Mouse (Mus musculus): ENCODE results near the gene Grin3a. TPM values are rescaled to one million over a fixed set of nuclear protein-coding genes. Genes with fewer than 3 reads are reported as not detected.
"Not testable (repeated sequence)": the region's sequence is repeated elsewhere in the genome, so short reads cannot be mapped to it uniquely, and the experiment has no call there.

The Grin3a gene
- polyA plus RNA-seq, 1 experiment: 0.05 TPM

DNA sequence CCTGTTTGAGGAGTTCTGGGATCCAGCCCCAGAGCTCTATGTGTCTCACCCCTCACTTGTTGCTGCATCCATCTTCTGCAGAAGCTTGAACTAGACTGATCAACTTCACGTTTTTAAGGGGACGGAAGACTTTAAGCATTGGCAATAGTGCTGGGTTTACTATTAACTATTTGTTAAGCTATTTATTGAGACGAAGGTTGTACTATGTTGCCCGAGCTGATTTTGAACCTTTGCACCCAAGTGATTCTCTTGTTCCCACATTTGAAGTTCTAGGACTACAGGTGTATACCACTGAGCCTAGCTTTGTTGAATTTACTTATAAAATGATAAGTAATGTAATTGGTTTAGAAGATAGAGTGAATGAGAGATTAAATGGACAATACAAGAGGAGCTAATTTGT is 221.6 kb downstream of the Grin3a start:
- Histone ChIP-seq H3K4me3 (ENCODE audit: control insufficient read depth, low read depth, low read length) (no peak overlapping the region), H3K4me1 (ENCODE audit: control insufficient read depth, insufficient read depth, low read length) (no peaks in the 10 kb centered on the region), H3K27me3 (ENCODE audit: control insufficient read depth, insufficient read depth, low read length) (no peaks in the 10 kb centered on the region), H3K36me3 (ENCODE audit: control insufficient read depth, insufficient read depth, low read length) (no peaks in the 10 kb centered on the region), H3K27ac (ENCODE audit: control insufficient read depth, insufficient read depth, low read depth, low read length) (no peak overlapping the region)
- TF ChIP-seq POLR2A (IDR thresholded peaks at IDR 0.05; ENCODE audit: control insufficient read depth, low read depth, low read length) (no peak), CTCF (IDR thresholded peaks at IDR 0.05; ENCODE audit: control insufficient read depth, insufficient read depth, insufficient replicate concordance, low read depth, low read length) (no peak)

DNA sequence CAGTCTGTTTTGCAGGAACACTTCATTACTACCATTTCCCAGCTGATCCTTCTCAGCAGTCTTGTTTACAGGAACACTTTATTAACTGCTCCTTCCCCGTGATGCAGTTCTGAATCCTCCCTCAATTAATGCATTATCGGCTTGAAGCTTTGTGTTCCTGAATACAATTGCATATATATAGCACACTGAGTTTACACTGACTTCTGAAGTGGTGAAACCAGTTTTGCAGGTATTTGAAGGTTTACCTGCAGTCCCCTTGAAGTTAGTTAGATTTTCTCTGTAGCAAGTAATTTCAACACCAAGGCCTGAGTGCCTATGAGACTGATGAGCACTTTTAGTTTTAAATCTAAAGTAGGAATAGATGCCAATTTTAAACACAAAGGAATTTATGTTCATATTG is 223.3 kb downstream of the Grin3a start:
- Histone ChIP-seq H3K4me1 (ENCODE audit: control insufficient read depth, insufficient read depth, low read length) (no peaks in the 10 kb centered on the region), H3K27me3 (ENCODE audit: control insufficient read depth, insufficient read depth, low read length) (no peaks in the 10 kb centered on the region), H3K36me3 (ENCODE audit: control insufficient read depth, insufficient read depth, low read length) (no peaks in the 10 kb centered on the region), H3K27ac (ENCODE audit: control insufficient read depth, insufficient read depth, low read depth, low read length) (no peak overlapping the region), H3K4me3 (ENCODE audit: control insufficient read depth, low read depth, low read length) (no peak overlapping the region)
- TF ChIP-seq CTCF (IDR thresholded peaks at IDR 0.05; ENCODE audit: control insufficient read depth, insufficient read depth, insufficient replicate concordance, low read depth, low read length): no peak
- no peak for TF ChIP-seq POLR2A (IDR thresholded peaks at IDR 0.05; ENCODE audit: control insufficient read depth, low read depth, low read length)

DNA sequence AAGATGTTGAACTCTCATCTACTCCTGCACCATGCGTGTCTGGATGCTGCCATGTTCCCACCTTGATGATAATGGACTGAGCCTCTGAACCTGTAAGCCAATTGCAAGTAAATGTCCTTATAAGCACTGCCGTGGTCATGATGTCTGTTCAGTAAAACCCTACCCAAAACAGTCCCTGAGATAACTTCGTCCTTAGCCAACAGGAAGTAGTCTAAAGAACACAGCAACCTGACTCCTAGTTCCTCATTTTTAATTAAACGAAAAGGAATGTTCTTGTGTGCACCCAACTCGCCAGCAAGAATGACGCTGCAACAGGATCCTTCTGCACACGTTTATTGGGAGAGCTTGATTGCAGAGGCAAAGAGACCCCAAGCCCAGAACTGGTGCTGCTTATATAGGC is 225.7 kb downstream of the Grin3a start:
- H3K27me3 ChIP-seq (ENCODE audit: control insufficient read depth, insufficient read depth, low read length); H3K36me3 ChIP-seq (ENCODE audit: control insufficient read depth, insufficient read depth, low read length); H3K4me3 ChIP-seq (ENCODE audit: control insufficient read depth, low read depth, low read length); H3K4me1 ChIP-seq (ENCODE audit: control insufficient read depth, insufficient read depth, low read length); H3K27ac ChIP-seq (ENCODE audit: control insufficient read depth, insufficient read depth, low read depth, low read length): not testable (repeated sequence)

DNA sequence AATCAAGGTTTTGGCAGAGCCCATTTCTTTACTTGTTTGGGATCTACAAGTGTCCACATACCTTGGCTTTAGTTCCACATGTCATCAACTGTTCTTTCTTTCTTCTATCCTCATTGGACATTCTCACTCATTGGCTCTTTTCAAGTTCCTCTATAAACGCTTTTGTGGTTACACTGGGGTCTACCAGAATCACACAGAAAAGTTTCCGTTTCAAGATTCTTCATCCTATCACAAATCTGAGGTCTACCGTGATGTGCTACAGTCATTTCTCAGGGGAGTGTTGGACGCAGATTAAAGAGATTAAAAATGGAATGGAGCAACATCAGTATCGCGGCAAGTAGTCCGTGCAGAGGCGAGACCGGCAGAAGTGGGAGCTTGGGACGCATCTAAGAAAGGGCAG is 228.6 kb downstream of the Grin3a start:
- Histone ChIP-seq H3K36me3 (ENCODE audit: control insufficient read depth, insufficient read depth, low read length) (no peaks in the 10 kb centered on the region), H3K27me3 (ENCODE audit: control insufficient read depth, insufficient read depth, low read length) (no peaks in the 10 kb centered on the region), H3K4me3 (ENCODE audit: control insufficient read depth, low read depth, low read length) (no peak overlapping the region), H3K4me1 (ENCODE audit: control insufficient read depth, insufficient read depth, low read length) (no peaks in the 10 kb centered on the region), H3K27ac (ENCODE audit: control insufficient read depth, insufficient read depth, low read depth, low read length) (no peak overlapping the region)
- no peak for TF ChIP-seq POLR2A (IDR thresholded peaks at IDR 0.05; ENCODE audit: control insufficient read depth, low read depth, low read length)
- no peak for TF ChIP-seq CTCF (IDR thresholded peaks at IDR 0.05; ENCODE audit: control insufficient read depth, insufficient read depth, insufficient replicate concordance, low read depth, low read length)

Other genes with a start within 250 kb of the Grin3a start
- 69.1 and 104 TPM in 2 replicates for gene Tmem246, start 247.9 kb downstream of the Grin3a start, polyA plus RNA-seq (2012; rRNA removed)
- 9.5 and 11.7 TPM in 2 replicates for gene Rnf20, start 213.7 kb downstream of the Grin3a start, polyA plus RNA-seq (2012; rRNA removed)
- gene Ppp3r2, start 163.7 kb downstream of the Grin3a start, polyA plus RNA-seq (2012; rRNA removed): 135 and 153 TPM in 2 replicates